Mouse (Mus musculus) adrenal gland, adult (tissue): ENCODE results near the gene Anks6.
A peak's percentile ranks its signal among the peaks of the same experiment; 100 is the strongest.

Experiments used
- DNase-seq, 2 experiments: peaks; one replicate each; pipeline ENCODE4 v3.0.0; 2022 to 2023; ENCODE audit warnings: low spot score in 1 of 2; ENCODE audit not compliant: inconsistent age in 2 of 2

Gene Anks6

DNA sequence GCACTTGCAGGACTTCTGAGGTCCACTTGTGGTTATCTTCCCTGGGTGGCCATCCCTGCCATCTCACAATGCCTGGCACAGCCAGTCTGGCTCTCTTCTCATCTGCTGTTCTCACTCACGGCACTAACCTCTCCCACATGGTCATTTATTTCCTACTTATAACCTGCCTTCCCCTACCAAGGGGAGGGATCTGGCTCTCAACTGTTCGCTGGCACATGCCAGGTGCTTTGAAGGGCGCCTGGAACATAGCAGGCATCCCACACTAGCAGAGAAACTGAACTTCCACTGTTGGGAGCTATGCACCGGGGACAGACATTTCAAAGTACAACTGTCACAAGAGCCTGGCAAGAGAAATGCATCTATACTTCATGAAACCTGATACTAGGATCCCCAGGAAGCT is 9.5 kb downstream of the Anks6 start:
- no peak for DNase-seq

DNA sequence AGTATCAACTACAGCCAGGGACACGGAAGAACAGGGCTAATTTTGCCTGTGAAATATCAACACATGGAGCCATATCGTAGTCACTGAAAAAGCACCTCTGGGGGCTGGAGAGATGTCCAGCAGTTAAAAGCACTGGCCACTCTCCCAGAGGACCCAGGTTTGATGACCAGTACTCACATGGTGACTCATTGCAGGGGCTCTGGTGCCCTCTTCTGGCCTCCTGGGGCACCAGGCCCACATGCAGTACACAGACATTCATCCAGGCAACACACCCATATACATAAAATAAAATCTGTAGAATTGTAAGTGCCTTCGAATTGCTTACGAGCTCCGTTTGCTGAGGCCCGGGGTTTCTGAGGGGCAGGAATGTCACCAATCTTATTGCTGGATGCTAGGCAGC is 10.3 kb downstream of the Anks6 start:
- DNase-seq: peak in 1 of 2 experiments; percentile 26

DNA sequence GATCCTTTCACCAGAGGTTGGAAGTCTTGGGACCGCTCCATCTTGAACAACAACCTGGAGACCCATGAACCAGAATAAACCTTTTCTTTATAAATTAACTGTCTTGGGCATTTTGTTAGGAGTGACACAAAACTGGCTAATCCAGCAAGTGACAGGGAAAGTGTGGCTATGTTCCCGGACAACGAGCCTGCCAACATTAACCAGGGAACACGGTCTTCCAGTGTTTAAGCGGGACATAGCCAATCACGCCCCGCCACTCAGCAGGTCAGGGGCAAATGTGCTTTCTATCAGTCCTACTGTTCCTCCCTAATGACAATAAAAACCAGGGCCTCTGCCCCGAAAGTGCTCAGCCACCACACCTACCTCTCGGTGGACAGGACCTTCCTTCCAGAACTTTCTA is 13.4 kb downstream of the Anks6 start:
- DNase-seq: no peak

DNA sequence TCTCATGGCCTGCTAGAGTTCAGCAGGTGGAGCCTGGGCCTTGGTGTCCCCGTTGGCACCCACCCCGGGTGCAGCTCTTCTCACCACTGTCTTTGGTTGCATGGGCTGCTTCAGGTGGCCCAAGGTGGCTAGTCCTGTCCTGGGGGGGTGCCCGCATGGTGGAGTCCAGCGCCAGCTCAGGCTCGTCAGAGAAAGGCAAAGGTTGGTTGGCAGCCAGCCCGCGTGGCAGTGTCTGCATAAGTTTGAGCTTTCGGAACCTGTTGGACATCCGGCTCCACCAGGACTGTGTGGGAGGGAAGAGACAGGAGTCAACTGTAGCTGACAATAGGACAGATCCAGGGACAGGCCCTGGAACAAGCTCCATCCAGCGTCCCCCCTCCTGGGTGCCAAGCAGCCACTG is 17.6 kb downstream of the Anks6 start:
- no peak for DNase-seq

GRCm38 (mm10) chr4:47037321-47037657 is 19.9 kb downstream of the Anks6 start:
- peak; percentile 60 to 86 for DNase-seq

GRCm38 (mm10) chr4:47036486-47037320 is 20.5 kb downstream of the Anks6 start:
- no peak for DNase-seq

DNA sequence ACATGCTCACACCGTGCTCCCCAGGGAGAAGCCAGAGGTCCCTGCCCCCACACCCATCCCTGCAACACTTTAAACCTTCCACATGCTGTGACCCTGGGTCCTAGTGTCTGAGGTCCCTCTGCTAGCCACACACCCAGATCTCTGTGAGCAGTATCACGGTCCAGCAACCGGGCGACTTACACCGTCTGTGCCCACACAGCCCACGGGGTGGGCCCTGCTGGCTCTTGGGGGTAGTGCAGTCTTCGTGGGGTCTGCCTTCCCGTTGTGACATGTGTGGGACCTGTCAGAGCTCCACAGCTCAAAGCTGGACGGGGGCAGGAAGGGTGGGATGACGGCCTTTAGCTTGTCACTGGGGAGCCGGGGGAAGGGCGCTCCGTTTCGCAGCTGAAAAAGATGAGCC is 21.7 kb downstream of the Anks6 start:
- DNase-seq: no peak

DNA sequence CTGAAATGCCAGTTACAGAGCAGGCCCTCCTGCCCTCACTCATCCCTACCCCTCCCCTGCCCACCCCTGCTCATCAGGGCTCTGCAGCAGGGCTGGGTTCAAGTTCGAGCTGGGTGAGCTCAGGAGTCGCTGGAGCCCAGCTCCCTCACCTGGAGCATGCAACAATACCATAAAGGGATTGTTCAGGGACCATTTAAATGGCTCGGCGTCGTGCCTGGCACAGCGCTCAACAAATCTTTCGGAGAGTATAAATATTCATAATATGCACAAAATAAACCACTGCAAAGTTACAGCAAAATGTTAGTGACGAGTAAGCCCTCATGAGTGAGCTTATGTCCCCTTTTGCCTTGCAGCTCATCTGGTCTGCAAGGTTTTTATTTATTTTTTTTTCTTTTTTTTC is 25.1 kb downstream of the Anks6 start:
- no peak for DNase-seq

- DNase-seq: no peak
These were observed 28.4 kb downstream of the Anks6 start for GRCm38 (mm10) chr4:47028791-47029190.

DNA sequence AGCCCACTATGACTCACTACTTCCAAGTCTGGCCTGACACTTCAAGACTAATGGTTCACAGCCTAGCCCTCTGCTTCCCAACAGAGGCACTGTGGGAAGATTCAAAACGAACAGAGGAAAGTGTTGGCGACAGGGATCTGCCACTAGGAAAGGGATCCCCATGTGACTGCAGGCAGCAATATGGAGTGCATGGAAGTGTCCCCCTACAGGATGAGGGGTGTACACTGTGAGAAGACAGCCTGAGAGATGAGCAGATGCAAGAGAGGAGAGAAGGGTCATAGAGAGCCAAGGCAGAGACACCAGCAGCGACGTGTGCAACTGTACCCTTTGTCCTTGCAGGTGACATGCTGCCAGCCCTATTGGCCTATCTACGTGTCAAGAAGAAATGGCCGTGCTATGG is 33.3 kb downstream of the Anks6 start:
- DNase-seq: no peak

- DNase-seq: no peak
These were observed 34.2 kb downstream of the Anks6 start for GRCm38 (mm10) chr4:47022804-47023603.

- DNase-seq: peak; percentile 41 to 83
These were observed 36.7 kb downstream of the Anks6 start for GRCm38 (mm10) chr4:47020563-47020962.

DNA sequence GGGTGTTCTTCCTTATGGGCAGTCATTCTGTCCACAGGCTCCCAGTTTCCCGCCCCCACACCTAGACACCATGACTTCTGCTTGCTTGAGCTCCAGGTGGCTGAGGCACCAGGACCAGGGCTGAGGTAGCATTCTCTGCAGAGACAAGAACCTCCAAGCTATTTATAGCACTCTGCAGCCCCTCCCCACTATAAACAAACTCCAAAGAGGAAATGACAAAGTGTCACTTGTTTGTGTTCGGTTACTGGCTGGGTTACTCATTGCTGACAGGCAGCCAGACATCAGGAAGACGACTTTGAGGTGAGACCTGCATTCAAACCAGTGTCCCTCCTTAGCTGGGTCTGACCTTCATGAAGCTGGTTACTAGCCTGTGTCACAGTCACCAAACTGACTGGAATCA is 42.1 kb downstream of the Anks6 start:
- no peak for DNase-seq

DNA sequence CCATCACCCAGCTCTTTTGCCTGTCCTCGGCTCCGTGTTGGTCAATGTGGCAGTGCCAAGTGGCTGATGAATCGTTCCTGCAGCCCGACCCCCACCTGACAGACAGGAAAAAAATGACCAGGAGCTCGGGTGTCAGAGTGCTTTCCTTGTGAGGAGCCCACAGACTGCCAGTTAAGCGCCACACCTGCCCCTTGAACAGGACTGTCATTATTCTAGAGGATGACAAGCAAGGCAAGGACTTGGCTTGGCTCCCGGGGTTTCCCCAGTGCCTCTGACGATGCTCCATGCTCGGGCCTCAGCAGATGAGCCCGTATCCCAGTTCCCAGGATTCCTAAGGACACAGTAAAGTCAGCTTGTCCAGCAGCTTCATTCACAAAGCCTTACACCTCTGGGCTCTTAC is 44.8 kb downstream of the Anks6 start:
- peak; percentile 16 to 57 for DNase-seq

GRCm38 (mm10) chr4:47010400-47011231 is 46.6 kb downstream of the Anks6 start:
- peak in 1 of 2 experiments; percentile 42 for DNase-seq

GRCm38 (mm10) chr4:47000626-47001395 is 56.4 kb downstream of the Anks6 start:
- DNase-seq: no peak

GRCm38 (mm10) chr4:46997969-46998368 is 59.3 kb downstream of the Anks6 start:
- DNase-seq: no peak

- peak; percentile 26 to 72 for DNase-seq
These were observed 64.3 kb downstream of the Anks6 start for GRCm38 (mm10) chr4:46992827-46993473.

DNA sequence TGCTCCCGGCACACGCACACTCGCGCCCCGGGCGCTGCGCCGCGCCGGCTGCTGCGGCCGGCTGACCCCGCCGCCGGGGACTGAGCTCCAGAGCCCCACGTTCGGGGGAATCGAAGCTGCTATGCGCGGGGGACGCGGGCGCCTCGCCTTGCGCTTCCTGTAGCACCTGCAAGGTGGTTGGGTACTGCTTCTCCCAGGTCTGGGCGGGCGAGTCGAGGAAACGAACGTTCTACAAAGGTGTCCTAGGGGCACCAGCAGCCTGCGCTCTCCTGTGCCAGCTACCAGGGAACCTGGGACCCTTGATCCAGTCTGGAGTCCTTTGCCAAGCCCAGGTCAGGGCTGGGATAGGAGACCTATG is 65.3 kb downstream of the Anks6 start:
- DNase-seq: no peak
